Mouse (Mus musculus) testis, adult 2 months (tissue): ENCODE data around the gene Ppt1.

Experiments
- CTCF ChIP-seq: fragments of 200-500 bp; IDR thresholded peaks from 2 replicates; pipeline ENCODE4 v1.5.1; 2012; ENCODE audit warnings: low read depth, mild to moderate bottlenecking, inconsistent platforms, low read length, moderate library complexity; ENCODE audit not compliant: control insufficient read depth, insufficient read depth, insufficient replicate concordance
- POLR2A ChIP-seq: fragments of 200-500 bp; IDR thresholded peaks from 2 replicates; pipeline ENCODE4 v1.6.1; 2012; ENCODE audit warnings: low read depth, mild to moderate bottlenecking, inconsistent platforms, low read length, moderate library complexity; ENCODE audit not compliant: control insufficient read depth

DNA sequence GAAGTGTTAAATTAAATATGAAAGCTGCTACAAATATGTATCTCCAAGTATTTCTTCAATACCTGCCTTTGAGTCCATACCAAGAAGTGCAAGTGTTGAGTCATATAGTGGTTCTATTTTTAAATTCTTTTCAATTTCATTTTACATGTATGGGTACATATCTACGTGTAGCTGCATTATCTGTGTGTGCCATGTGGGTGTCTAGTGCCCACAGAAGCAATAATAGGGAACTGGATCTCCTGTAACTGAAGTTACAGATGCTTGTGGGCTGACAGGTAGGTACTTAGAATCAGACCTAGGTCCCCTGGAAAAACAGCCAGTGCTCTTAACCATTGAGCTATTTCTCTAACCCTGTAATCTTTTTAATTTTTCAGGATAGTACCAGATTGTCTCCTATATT, 24.9 kb upstream of the Ppt1 start:
- TF ChIP-seq CTCF (no peak), POLR2A (no peak)
